Mouse (Mus musculus): ENCODE data around the gene Rab3il1. TPM values are rescaled to one million over a fixed set of nuclear protein-coding genes. Genes with fewer than 3 reads are reported as not detected.
A peak's percentile ranks its signal among the peaks of the same experiment; 100 is the strongest.

The Rab3il1 gene
- polyA plus RNA-seq, 1 experiment from 2014 or later = 26.2 TPM

GRCm38 (mm10) chr19:10053692-10054260, 52.3 kb downstream of the Rab3il1 start:
- Histone ChIP-seq H3K9me3 (no peaks in the 10 kb centered on the region), H3K27me3 (no peaks in the 10 kb centered on the region), H3K4me3 (no peak overlapping the region), H3K36me3 (peaks cover 41% of the 10 kb centered on the region), H3K27ac (replicated peaks) (no peak overlapping the region), H3K4me1 (replicated peaks) (no peaks in the 10 kb centered on the region), H3K9ac (no peak overlapping the region), H3K4me2 (no peak overlapping the region)
- no peak for ATAC-seq (ENCODE audit: low read depth)
- 91% methylated on average over 10 of the region's 10 CpGs for WGBS

- WGBS = 93% methylated on average over 6 of the region's 6 CpGs
- peaks cover 41% of the 10 kb centered on the region for H3K36me3 ChIP-seq
- no peak for ATAC-seq (ENCODE audit: low read depth)
These were observed 53.0 kb downstream of the Rab3il1 start for GRCm38 (mm10) chr19:10054361-10055075.

GRCm38 (mm10) chr19:10055261-10055660, 53.8 kb downstream of the Rab3il1 start:
- WGBS = 82% methylated on average over 3 of the region's 3 CpGs
- no peak for ATAC-seq (ENCODE audit: low read depth)
- no peaks in the 10 kb centered on the region for H3K9me3 ChIP-seq
- H3K27me3 ChIP-seq = no peaks in the 10 kb centered on the region
- H3K4me3 ChIP-seq = no peak overlapping the region
- no peak overlapping the region for H3K4me2 ChIP-seq
- H3K9ac ChIP-seq = no peak overlapping the region
- H3K27ac ChIP-seq (replicated peaks) = no peak overlapping the region
- H3K36me3 ChIP-seq = peaks cover 41% of the 10 kb centered on the region
- H3K4me1 ChIP-seq (replicated peaks) = no peaks in the 10 kb centered on the region

More at GRCm38 (mm10) chr19:10054361-10055075, 53.0 kb downstream of the Rab3il1 start:
- H3K27ac ChIP-seq (replicated peaks) = no peak overlapping the region
- no peak overlapping the region for H3K4me3 ChIP-seq
- H3K27me3 ChIP-seq = no peaks in the 10 kb centered on the region
- H3K9ac ChIP-seq = no peak overlapping the region
- H3K4me2 ChIP-seq = no peak overlapping the region
- no peaks in the 10 kb centered on the region for H3K9me3 ChIP-seq
- no peaks in the 10 kb centered on the region for H3K4me1 ChIP-seq (replicated peaks)

GRCm38 (mm10) chr19:10055783-10056660, 54.6 kb downstream of the Rab3il1 start:
- 84% methylated on average over 22 of the region's 22 CpGs for WGBS
- Histone ChIP-seq H3K4me1 (replicated peaks) (peaks cover 5% of the 10 kb centered on the region), H3K4me2 (no peak overlapping the region), H3K27ac (replicated peaks) (no peak overlapping the region), H3K9ac (no peak overlapping the region), H3K27me3 (no peaks in the 10 kb centered on the region), H3K4me3 (no peak overlapping the region), H3K9me3 (no peaks in the 10 kb centered on the region), H3K36me3 (peaks cover 44% of the 10 kb centered on the region)
- no peak for ATAC-seq (ENCODE audit: low read depth)

- Histone ChIP-seq H3K4me3 (no peak overlapping the region), H3K4me2 (no peak overlapping the region), H3K9ac (no peak overlapping the region), H3K27me3 (no peaks in the 10 kb centered on the region), H3K4me1 (replicated peaks) (peaks cover 12% of the 10 kb centered on the region), H3K36me3 (peaks cover 50% of the 10 kb centered on the region), H3K9me3 (no peaks in the 10 kb centered on the region), H3K27ac (replicated peaks) (no peak overlapping the region)
- 91% methylated on average over 3 of the region's 3 CpGs for WGBS
- ATAC-seq (ENCODE audit: low read depth) = no peak
These were observed 55.2 kb downstream of the Rab3il1 start for GRCm38 (mm10) chr19:10056686-10057085.

GRCm38 (mm10) chr19:10057486-10058351, 56.2 kb downstream of the Rab3il1 start:
- no peak overlapping the region for H3K27ac ChIP-seq (replicated peaks)
- no peak overlapping the region for H3K4me3 ChIP-seq
- H3K27me3 ChIP-seq = no peaks in the 10 kb centered on the region
- 69% methylated on average over 11 of the region's 11 CpGs for WGBS
- peaks cover 61% of the 10 kb centered on the region for H3K36me3 ChIP-seq
- no peak for ATAC-seq (ENCODE audit: low read depth)
- no peaks in the 10 kb centered on the region for H3K9me3 ChIP-seq
- no peak overlapping the region for H3K4me2 ChIP-seq
- no peak overlapping the region for H3K9ac ChIP-seq
- H3K4me1 ChIP-seq (replicated peaks) = peaks cover 13% of the 10 kb centered on the region

GRCm38 (mm10) chr19:10058352-10058825, 56.9 kb downstream of the Rab3il1 start:
- ATAC-seq (ENCODE audit: low read depth) = no peak
- peaks cover 61% of the 10 kb centered on the region for H3K36me3 ChIP-seq

GRCm38 (mm10) chr19:10058876-10059427, 57.5 kb downstream of the Rab3il1 start:
- Histone ChIP-seq H3K4me2 (no peak overlapping the region), H3K9me3 (no peaks in the 10 kb centered on the region), H3K36me3 (peaks cover 64% of the 10 kb centered on the region), H3K27ac (replicated peaks) (no peak overlapping the region), H3K4me3 (no peak overlapping the region), H3K27me3 (no peaks in the 10 kb centered on the region), H3K4me1 (replicated peaks) (peaks cover 13% of the 10 kb centered on the region), H3K9ac (no peak overlapping the region)
- 72% methylated on average over 9 of the region's 9 CpGs for WGBS
- no peak for ATAC-seq (ENCODE audit: low read depth)

More at GRCm38 (mm10) chr19:10058352-10058825, 56.9 kb downstream of the Rab3il1 start:
- H3K4me2 ChIP-seq = no peak overlapping the region
- no peak overlapping the region for H3K27ac ChIP-seq (replicated peaks)
- H3K9ac ChIP-seq = no peak overlapping the region
- peaks cover 13% of the 10 kb centered on the region for H3K4me1 ChIP-seq (replicated peaks)
- H3K4me3 ChIP-seq = no peak overlapping the region
- 97% methylated on average over 1 of the region's 1 CpGs for WGBS
- no peaks in the 10 kb centered on the region for H3K27me3 ChIP-seq
- H3K9me3 ChIP-seq = no peaks in the 10 kb centered on the region

- H3K4me2 ChIP-seq = no peak overlapping the region
- H3K27ac ChIP-seq (replicated peaks) = peak overlapping the region; percentile 59
- H3K27me3 ChIP-seq = no peaks in the 10 kb centered on the region
- no peak overlapping the region for H3K4me3 ChIP-seq
- no peak overlapping the region for H3K9ac ChIP-seq
- peaks cover 67% of the 10 kb centered on the region for H3K36me3 ChIP-seq
- peak; percentile 51; the same call in 1 of the 2 replicates for ATAC-seq (ENCODE audit: low read depth)
- WGBS = 61% methylated on average over 10 of the region's 10 CpGs
- H3K4me1 ChIP-seq (replicated peaks) = peaks cover 17% of the 10 kb centered on the region
- H3K9me3 ChIP-seq = no peaks in the 10 kb centered on the region
These were observed 58.6 kb downstream of the Rab3il1 start for GRCm38 (mm10) chr19:10059911-10060567.

GRCm38 (mm10) chr19:10060783-10061590, 59.5 kb downstream of the Rab3il1 start:
- ATAC-seq (ENCODE audit: low read depth) = no peak
- Histone ChIP-seq H3K27ac (replicated peaks) (peak overlapping the region; percentile 35; the same call in 1 of the 2 replicates), H3K9me3 (no peaks in the 10 kb centered on the region), H3K4me2 (no peak overlapping the region), H3K4me1 (replicated peaks) (peaks cover 17% of the 10 kb centered on the region), H3K36me3 (peaks cover 73% of the 10 kb centered on the region), H3K27me3 (no peaks in the 10 kb centered on the region), H3K4me3 (no peak overlapping the region), H3K9ac (no peak overlapping the region)
- 52% methylated on average over 8 of the region's 8 CpGs for WGBS

All from neural tube, embryonic 13.5 days (tissue).